Mouse (Mus musculus) heart, adult 2 months (tissue): ENCODE data around the gene Cdk13.

Experiments used
- CTCF ChIP-seq: fragments of 200-600 bp; IDR thresholded peaks from 2 replicates; pipeline ENCODE4 v1.8.1; 2022; ENCODE audit warnings: antibody characterized with exemption, mild to moderate bottlenecking, moderate library complexity
- POLR2A ChIP-seq: fragments of 200-500 bp; IDR thresholded peaks from 2 replicates; pipeline ENCODE4 v1.6.1; 2011; ENCODE audit warnings: mild to moderate bottlenecking, low read depth, low read length, control low read depth; ENCODE audit not compliant: insufficient read depth

DNA sequence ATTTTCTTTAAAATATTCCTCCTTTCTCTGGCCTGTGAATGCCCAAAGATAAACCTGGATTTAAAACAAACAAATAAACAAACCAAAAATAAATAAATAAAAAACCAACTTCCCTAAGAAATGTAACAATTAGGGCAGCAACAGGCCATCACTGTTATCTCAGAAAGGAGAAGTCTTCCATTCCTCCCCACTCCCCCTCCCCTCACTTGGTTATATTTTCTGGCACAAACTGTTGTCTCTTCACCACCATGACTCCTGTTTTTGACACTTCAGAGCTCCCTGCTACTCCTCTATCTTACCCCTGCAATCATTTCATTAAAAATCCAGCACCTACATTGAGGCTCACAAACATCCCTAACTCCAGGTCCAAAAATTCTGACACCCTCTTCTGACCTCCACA is 31.8 kb downstream of the Cdk13 start:
- TF ChIP-seq CTCF = no peak
- TF ChIP-seq POLR2A = no peak
